Mouse (Mus musculus) liver, embryonic 16.5 days (tissue): Measurements from ENCODE around the gene Prss33. TPM values are rescaled to one million over a fixed set of nuclear protein-coding genes. Genes with fewer than 3 reads are reported as not detected.
"Not testable (repeated sequence)": the region's sequence is repeated elsewhere in the genome, so short reads cannot be mapped to it uniquely, and the experiment has no call there.

Experiments used
- ATAC-seq: fragments of 200-750 bp; cut with Nextera tagmentation; 2 replicates; pipeline ENCODE4 v1.8.0; 2017; ENCODE audit warnings: low read depth, mild to moderate bottlenecking, moderate number of reproducible peaks, moderate library complexity
- H3K27ac ChIP-seq: fragments of 300-500 bp; sonication (generic); 2 replicates; pipeline ENCODE4 v1.5.1; 2014; ENCODE audit warnings: mild to moderate bottlenecking, low read length
- H3K27me3 ChIP-seq: fragments of 300-500 bp; sonication (generic); 2 replicates; pipeline ENCODE4 v1.6.1; 2014; ENCODE audit warnings: low read depth, low read length, mixed read lengths; ENCODE audit not compliant: control insufficient read depth, insufficient read depth
- H3K36me3 ChIP-seq: fragments of 300-500 bp; sonication (generic); 2 replicates; pipeline ENCODE4 v1.6.1; 2014; ENCODE audit warnings: mild to moderate bottlenecking; ENCODE audit not compliant: control insufficient read depth, insufficient read depth
- H3K4me1 ChIP-seq: fragments of 300-500 bp; sonication (generic); 2 replicates; pipeline ENCODE4 v1.6.1; 2014; ENCODE audit warnings: low read depth, low read length, mixed read lengths; ENCODE audit not compliant: control insufficient read depth
- H3K4me2 ChIP-seq: fragments of 300-500 bp; sonication (generic); 2 replicates; pipeline ENCODE4 v1.6.1; 2014; ENCODE audit warnings: low read depth, low read length, mixed read lengths
- H3K4me3 ChIP-seq: fragments of 300-500 bp; sonication (generic); 2 replicates; pipeline ENCODE4 v1.5.1; 2014; ENCODE audit warnings: low read depth, mild to moderate bottlenecking, low read length
- H3K9ac ChIP-seq: fragments of 300-500 bp; sonication (generic); 2 replicates; pipeline ENCODE4 v1.6.1; 2014; ENCODE audit warnings: low read depth, low read length
- H3K9me3 ChIP-seq: fragments of 300-500 bp; sonication (generic); replicated peaks from 2 replicates; pipeline ENCODE4 v1.6.1; 2016; ENCODE audit warnings: low read length; ENCODE audit not compliant: control insufficient read depth
- WGBS: fragments of 180-500 bp; shearing (Covaris S2); extraction: QIAGEN DNeasy Blood & Tissue Kit; methylation state at CpG from one replicate; pipeline ENCODE4 v1.1.7; 2014; ENCODE audit not compliant: insufficient replicate concordance; 5-methylcytosine and 5-hydroxymethylcytosine counted together
- polyA plus RNA-seq: library from polyadenylated mRNA; unstranded; fragments of >200 nt; fragmentation: Nextera tagmentation; extraction: Ambion mirVana; gene quantifications from 2 replicates; pipeline ENCODE4 v1.2.1, GENCODE M21; 2015

The Prss33 gene
- polyA plus RNA-seq, result not detected in 2 replicates

- no peak for ATAC-seq
- peaks cover 13% of the 10 kb centered on the region; the same call in 1 of the 2 replicates for H3K27me3 ChIP-seq
- H3K27ac ChIP-seq, result no peak within 1 kb of the TSS
- 57% methylated on average over 8 of the region's 8 CpGs for WGBS
- no peak within 1 kb of the TSS for H3K4me2 ChIP-seq
- H3K4me1 ChIP-seq, result no peaks in the 10 kb centered on the region
- no peak within 1 kb of the TSS for H3K4me3 ChIP-seq
- no peak within 1 kb of the TSS for H3K9ac ChIP-seq
- H3K9me3 ChIP-seq, result no peaks in the 10 kb centered on the region
- no peaks in the 10 kb centered on the region for H3K36me3 ChIP-seq
Observed at GRCm38 (mm10) chr17:23836006-23836575, at the start of gene Prss33. Prss33 (minus strand) TSS chr17:23836056.

GRCm38 (mm10) chr17:23880576-23880975 is 44.7 kb upstream of the Prss33 start, which contains the start of the genes Dcpp1 and Dcpp2:
Dcpp1 (plus strand) TSS chr17:23880876.
Dcpp2 (plus strand) TSS chr17:23880880.
- not testable (repeated sequence) for ATAC-seq, H3K27me3 ChIP-seq
- WGBS, result 46% methylated on average over 4 of the region's 4 CpGs

DNA sequence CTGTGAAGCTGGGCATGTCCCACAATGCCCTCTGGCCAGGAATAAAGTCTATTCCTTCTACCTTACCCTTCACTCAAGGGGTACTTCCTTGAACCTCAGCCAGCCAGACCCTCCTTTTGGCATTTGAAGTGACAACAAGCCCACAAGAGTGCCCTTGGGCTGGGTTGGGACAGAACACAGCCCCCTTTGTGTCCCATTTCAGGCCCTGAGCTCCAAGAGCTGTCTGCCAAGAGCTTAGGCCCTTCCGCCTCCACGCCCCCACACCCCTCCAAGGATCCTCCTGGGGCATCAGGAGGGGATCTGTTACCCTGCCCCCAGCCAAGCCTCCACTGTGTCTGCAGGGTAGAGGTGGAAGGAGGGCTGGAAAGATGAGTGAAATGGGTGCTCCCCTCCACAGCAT is 41.3 kb upstream of the Prss33 start:
- no peak overlapping the region for H3K9ac ChIP-seq
- no peak overlapping the region for H3K27ac ChIP-seq
- no peaks in the 10 kb centered on the region for H3K9me3 ChIP-seq
- no peaks in the 10 kb centered on the region for H3K36me3 ChIP-seq
- no peak overlapping the region for H3K4me3 ChIP-seq
- no peaks in the 10 kb centered on the region for H3K4me1 ChIP-seq
- WGBS, result 76% methylated on average over 2 of the region's 2 CpGs
- no peaks in the 10 kb centered on the region for H3K27me3 ChIP-seq
- no peak for ATAC-seq
- H3K4me2 ChIP-seq, result no peak overlapping the region

More at GRCm38 (mm10) chr17:23880576-23880975, 44.7 kb upstream of the Prss33 start, which contains the start of the genes Dcpp1 and Dcpp2:
- not testable (repeated sequence) for H3K27ac ChIP-seq, H3K36me3 ChIP-seq, H3K4me1 ChIP-seq, H3K4me3 ChIP-seq, H3K9ac ChIP-seq, H3K4me2 ChIP-seq, H3K9me3 ChIP-seq

- Histone ChIP-seq H3K4me1 (no peaks in the 10 kb centered on the region), H3K27ac (no peak overlapping the region), H3K4me3 (no peak overlapping the region), H3K36me3 (no peaks in the 10 kb centered on the region), H3K9ac (no peak overlapping the region), H3K9me3 (no peaks in the 10 kb centered on the region), H3K27me3 (no peaks in the 10 kb centered on the region), H3K4me2 (no peak overlapping the region)
- ATAC-seq, result no peak
- WGBS, result 37% methylated on average over 3 of the region's 3 CpGs
Observed at GRCm38 (mm10) chr17:23876741-23877140, 40.9 kb upstream of the Prss33 start.

DNA sequence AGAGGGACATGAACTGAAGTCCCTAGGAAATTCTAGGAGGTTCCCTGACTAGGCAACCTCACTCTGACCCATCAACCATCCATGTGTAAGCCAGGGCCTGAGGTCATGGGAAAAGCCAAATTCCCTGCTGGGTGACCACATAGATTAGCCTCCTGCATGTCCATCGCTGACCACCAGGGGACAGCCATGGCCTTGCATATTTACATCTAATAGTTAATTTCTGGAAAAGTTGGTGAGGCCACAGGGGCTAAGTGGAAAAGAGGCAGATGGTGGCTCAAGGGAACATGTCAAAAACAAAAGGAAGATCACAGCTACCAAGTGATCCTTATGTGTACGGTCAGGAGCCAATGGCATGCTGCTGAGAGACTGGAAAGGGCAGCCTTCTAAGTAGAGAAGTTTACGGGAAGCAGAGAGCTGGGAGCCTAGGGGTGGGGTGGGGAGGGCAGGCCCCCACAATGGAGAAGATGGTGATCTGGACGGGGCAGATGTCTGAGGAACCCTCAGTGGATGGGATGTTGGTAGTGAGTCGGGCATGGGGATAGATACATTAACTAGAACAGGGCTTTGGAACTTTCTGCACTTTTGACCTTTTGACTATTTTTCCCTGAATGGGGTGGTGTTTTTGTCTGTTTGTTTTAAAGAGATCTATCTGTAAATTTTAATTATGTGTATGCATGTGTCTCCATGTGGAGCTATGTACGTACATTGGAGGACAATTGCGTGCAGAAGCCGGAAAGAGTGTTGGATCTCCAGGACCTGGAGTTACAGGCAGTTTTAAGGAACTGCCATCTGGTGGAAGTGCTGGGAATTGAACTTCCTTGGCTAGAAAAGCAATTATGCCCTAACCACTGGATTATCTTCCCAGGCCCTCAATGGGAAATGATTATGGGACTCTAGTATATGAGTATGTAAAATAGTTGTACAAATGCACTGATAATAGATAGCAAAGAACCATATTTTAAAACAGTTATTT is 38.3 kb upstream of the Prss33 start:
- Histone ChIP-seq H3K27me3 (no peaks in the 10 kb centered on the region), H3K27ac (no peak overlapping the region), H3K4me3 (no peak overlapping the region), H3K36me3 (no peaks in the 10 kb centered on the region), H3K4me1 (no peaks in the 10 kb centered on the region), H3K9ac (no peak overlapping the region), H3K4me2 (no peak overlapping the region), H3K9me3 (no peaks in the 10 kb centered on the region)
- 29% methylated on average over 8 of the region's 8 CpGs for WGBS
- ATAC-seq, result no peak

GRCm38 (mm10) chr17:23868513-23868912 is 32.7 kb upstream of the Prss33 start:
- Histone ChIP-seq H3K27ac (no peak overlapping the region), H3K9ac (no peak overlapping the region), H3K4me2 (no peak overlapping the region), H3K36me3 (no peaks in the 10 kb centered on the region), H3K4me3 (no peak overlapping the region), H3K27me3 (no peaks in the 10 kb centered on the region), H3K9me3 (no peaks in the 10 kb centered on the region), H3K4me1 (no peaks in the 10 kb centered on the region)
- ATAC-seq, result no peak
- 68% methylated on average over 11 of the region's 11 CpGs for WGBS

DNA sequence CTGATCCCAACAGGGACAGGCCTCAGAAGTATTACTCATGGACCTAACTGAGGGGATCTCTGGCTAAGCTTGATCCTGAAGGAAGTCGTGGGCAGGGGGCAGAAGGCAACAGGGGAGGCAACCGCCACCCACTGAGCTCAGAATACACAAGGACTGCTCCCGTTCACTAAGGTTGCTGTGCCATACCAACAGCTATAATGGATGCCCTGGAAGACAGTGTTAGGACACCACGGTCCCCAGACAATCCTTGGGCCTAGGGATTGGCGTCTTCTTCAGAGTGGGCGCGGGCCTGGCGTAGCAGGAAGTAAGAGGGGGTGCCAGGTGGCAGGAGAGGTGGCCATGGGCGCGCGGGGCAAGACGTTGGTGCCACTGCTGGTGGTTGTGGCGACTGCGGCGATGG is 31.9 kb upstream of the Prss33 start, which contains the start of gene Prss21:
TSS of gene Prss21 (plus strand) at position 301 of the 400 bp plus-strand sequence.
- H3K9ac ChIP-seq, result no peak within 1 kb of the TSS
- no peaks in the 10 kb centered on the region for H3K9me3 ChIP-seq
- no peaks in the 10 kb centered on the region for H3K27me3 ChIP-seq
- WGBS, result 76% methylated on average over 15 of the region's 15 CpGs
- H3K36me3 ChIP-seq, result no peaks in the 10 kb centered on the region
- no peak within 1 kb of the TSS for H3K4me3 ChIP-seq
- ATAC-seq, result no peak
- no peak within 1 kb of the TSS for H3K27ac ChIP-seq
- no peak within 1 kb of the TSS for H3K4me2 ChIP-seq
- H3K4me1 ChIP-seq, result no peaks in the 10 kb centered on the region

GRCm38 (mm10) chr17:23862926-23863325 is 27.1 kb upstream of the Prss33 start:
- WGBS, result 63% methylated on average over 4 of the region's 4 CpGs
- Histone ChIP-seq H3K4me2 (no peak overlapping the region), H3K27ac (no peak overlapping the region), H3K9ac (no peak overlapping the region), H3K27me3 (no peaks in the 10 kb centered on the region), H3K36me3 (no peaks in the 10 kb centered on the region), H3K4me1 (no peaks in the 10 kb centered on the region), H3K4me3 (no peak overlapping the region), H3K9me3 (no peaks in the 10 kb centered on the region)
- no peak for ATAC-seq

DNA sequence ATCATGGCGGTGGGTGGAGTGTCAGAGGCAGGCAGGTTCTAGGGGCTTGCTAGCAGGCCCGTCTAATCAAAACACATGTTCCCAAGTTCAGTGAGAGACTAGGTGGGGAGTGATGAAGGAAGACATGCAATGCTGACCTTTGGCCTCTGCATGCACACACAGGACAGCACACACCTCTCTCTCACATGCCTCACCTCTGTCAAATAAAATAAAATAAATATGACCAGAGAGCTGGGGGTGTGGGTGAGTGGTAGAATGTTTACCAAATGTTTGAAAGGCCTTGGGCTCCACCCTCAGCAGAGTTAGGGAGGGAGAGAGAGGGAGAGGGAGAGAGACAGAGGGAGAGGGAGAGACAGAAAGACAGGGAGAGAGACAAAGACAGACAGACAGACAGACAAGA is 22.1 kb upstream of the Prss33 start:
- peak; percentile 69 for ATAC-seq

More for the DNA sequence above, 22.1 kb upstream of the Prss33 start:
- no peaks in the 10 kb centered on the region for H3K4me1 ChIP-seq
- no peak overlapping the region for H3K4me2 ChIP-seq
- no peak overlapping the region for H3K4me3 ChIP-seq
- H3K9me3 ChIP-seq, result no peaks in the 10 kb centered on the region
- no peaks in the 10 kb centered on the region for H3K27me3 ChIP-seq
- H3K9ac ChIP-seq, result no peak overlapping the region
- H3K27ac ChIP-seq, result no peak overlapping the region
- no peaks in the 10 kb centered on the region for H3K36me3 ChIP-seq
- 69% methylated on average over 2 of the region's 2 CpGs for WGBS
